Mouse (Mus musculus) c-Kit-positive CD71-positive TER-119-negative erythroid progenitor cells, embryonic 14.5 days (primary cell): ENCODE results near the gene Bcl2l11.

Experiments used
- DNase-seq: peaks from one replicate; pipeline ENCODE4 v3.0.0-alpha.2; 2013; ENCODE audit warnings: low read depth

Bcl2l11 gene

GRCm38 (mm10) chr2:128211022-128211880 is 85.4 kb downstream of the Bcl2l11 start:
- no peak for DNase-seq

GRCm38 (mm10) chr2:128211881-128212209 is 86.0 kb downstream of the Bcl2l11 start:
- DNase-seq: no peak
